Mouse (Mus musculus) erythroblast, embryonic 14.5 days (primary cell): ENCODE measurements around the gene Zmiz2.

Source experiments
- GATA1 ChIP-seq: IDR thresholded peaks from 2 replicates; pipeline ENCODE4 v1.6.1; 2012; ENCODE audit warnings: low read length, inconsistent platforms, mixed read lengths
- TAL1 ChIP-seq: IDR thresholded peaks from 3 replicates; pipeline ENCODE4 v1.6.1; 2012; ENCODE audit warnings: low read length, inconsistent platforms, mixed read lengths

DNA sequence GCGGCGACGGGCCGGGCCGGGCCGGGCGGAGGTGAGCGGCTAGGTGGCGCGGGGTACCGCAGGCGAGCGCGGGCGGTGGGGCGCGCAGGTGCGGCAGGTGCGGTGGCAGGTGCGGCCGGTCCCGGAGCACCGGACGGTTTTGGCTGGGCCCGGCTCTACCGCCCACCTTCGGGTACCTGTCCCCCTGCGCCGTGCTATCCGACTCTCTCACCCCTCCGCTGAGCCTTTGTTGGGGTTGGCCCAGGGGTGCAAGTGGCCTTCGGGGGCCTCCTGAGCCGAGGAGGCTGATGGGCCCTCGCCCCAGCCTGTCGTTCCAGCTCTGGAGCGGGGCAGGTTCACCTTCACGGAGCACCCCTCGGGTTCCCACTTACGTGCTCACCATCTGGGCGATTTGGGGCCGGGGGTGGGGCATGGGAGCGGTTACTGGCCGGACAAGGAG, 628 bp downstream of the Zmiz2 start:
- no peak for TF ChIP-seq GATA1
- TF ChIP-seq TAL1, result no peak
